Mouse (Mus musculus) spleen, adult 2 months (tissue): ENCODE results near the gene Lsp1.

Source experiments
- CTCF ChIP-seq: fragments of 200-500 bp; IDR thresholded peaks from 2 replicates; pipeline ENCODE4 v1.5.1; 2011; ENCODE audit warnings: mild to moderate bottlenecking, inconsistent platforms; ENCODE audit not compliant: insufficient read depth, insufficient read length, insufficient replicate concordance; ENCODE audit errors: extremely low read depth
- POLR2A ChIP-seq: fragments of 200-500 bp; IDR thresholded peaks from 2 replicates; pipeline ENCODE4 v1.6.1; 2011; ENCODE audit warnings: low read depth, low read length, inconsistent platforms

DNA sequence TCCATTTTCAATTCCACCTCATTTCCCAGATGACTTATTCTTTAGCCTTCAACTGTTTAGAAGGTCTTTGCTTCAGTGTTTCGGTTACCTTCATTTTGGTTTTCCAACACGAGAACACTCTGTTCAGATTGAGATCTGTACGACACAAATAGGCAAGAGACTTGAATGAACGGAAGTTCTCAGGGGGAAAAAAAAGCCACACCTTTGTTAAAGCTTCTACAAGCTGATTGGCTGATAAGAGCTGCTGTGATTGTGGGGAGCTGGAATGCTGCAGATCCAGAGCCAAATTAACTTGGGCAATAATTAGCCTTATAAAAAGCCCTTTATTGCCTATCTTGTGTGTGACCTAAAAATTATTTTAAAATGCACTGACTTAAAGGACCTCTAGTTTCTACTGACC is 45.3 kb upstream of the Lsp1 start:
- TF ChIP-seq CTCF (no peak), POLR2A (no peak)
